Mouse (Mus musculus) thymus, adult 2 months (tissue): Measurements from ENCODE around the gene Myadm. TPM values are rescaled to one million over a fixed set of nuclear protein-coding genes. Genes with fewer than 3 reads are reported as not detected.
A peak's percentile ranks its signal among the peaks of the same experiment; 100 is the strongest.

ENCODE experiments used
- DNase-seq: peaks from one replicate; pipeline ENCODE4 v3.0.0; 2021
- H3K27ac ChIP-seq: fragments of 200-500 bp; 2 replicates; pipeline ENCODE4 v1.5.1; 2012; ENCODE audit warnings: low read length, control low read depth; ENCODE audit not compliant: control insufficient read depth, insufficient read depth
- H3K27me3 ChIP-seq: fragments of 200-500 bp; 2 replicates; pipeline ENCODE4 v1.6.1; 2012; ENCODE audit warnings: mild to moderate bottlenecking, low read length, moderate library complexity, mixed read lengths; ENCODE audit not compliant: control insufficient read depth, insufficient read depth
- H3K36me3 ChIP-seq: fragments of 200-500 bp; 2 replicates; pipeline ENCODE4 v1.6.1; 2012; ENCODE audit warnings: mild to moderate bottlenecking, low read length, moderate library complexity; ENCODE audit not compliant: control insufficient read depth, insufficient read depth
- H3K4me1 ChIP-seq: fragments of 200-500 bp; replicated peaks from 2 replicates; pipeline ENCODE4 v1.6.1; 2012; ENCODE audit warnings: low read length; ENCODE audit not compliant: control insufficient read depth, insufficient read depth
- H3K4me3 ChIP-seq: fragments of 200-500 bp; 2 replicates; pipeline ENCODE4 v1.5.1; 2012; ENCODE audit warnings: mild to moderate bottlenecking, low read length, control low read depth, moderate library complexity; ENCODE audit not compliant: control insufficient read depth, insufficient read depth
- CTCF ChIP-seq: fragments of 200-500 bp; IDR thresholded peaks from 2 replicates; pipeline ENCODE4 v1.5.1; 2012; ENCODE audit warnings: mild to moderate bottlenecking, control low read depth, low read length, moderate library complexity, borderline replicate concordance; ENCODE audit not compliant: control insufficient read depth, poor library complexity, insufficient read depth; ENCODE audit errors: extremely low read depth
- POLR2A ChIP-seq: fragments of 200-500 bp; IDR thresholded peaks from 2 replicates; pipeline ENCODE4 v1.6.1; 2012; ENCODE audit warnings: mild to moderate bottlenecking, low read length, control low read depth, moderate library complexity; ENCODE audit not compliant: control insufficient read depth, poor library complexity, insufficient read depth; ENCODE audit errors: extremely low read depth
- WGBS: fragments of 180-500 bp; shearing (Covaris S2); methylation state at CpG from one replicate; pipeline ENCODE4 v1.1.7; 2018; 5-methylcytosine and 5-hydroxymethylcytosine counted together
- polyA plus RNA-seq: library from polyadenylated mRNA; depleted of rRNA; stranded (reverse); fragments of >200 nt; gene quantifications from 2 replicates; pipeline ENCODE4 v1.2.3, GENCODE M21; 2012

The Myadm gene
- polyA plus RNA-seq, 1 experiment: 86.4 TPM

DNA sequence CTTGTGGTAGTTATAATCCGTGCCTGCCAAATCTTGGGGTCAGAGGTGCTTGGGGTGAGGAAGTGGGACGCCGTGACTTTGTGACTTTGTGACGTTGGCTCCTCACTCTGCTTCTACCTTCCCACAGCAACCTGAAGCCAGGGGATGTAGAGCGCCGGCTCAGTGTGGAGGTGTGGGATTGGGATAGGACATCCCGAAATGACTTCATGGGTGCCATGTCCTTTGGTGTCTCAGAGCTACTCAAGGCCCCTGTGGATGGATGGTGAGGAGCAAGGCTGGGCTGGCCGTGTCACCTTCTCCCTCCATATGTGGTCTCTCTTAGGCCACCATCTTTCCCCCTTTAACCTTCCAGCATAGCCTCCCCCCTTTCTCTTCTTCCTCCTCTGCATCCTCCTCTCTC lies 24.7 kb downstream of the Myadm start:
- Histone ChIP-seq H3K36me3 (no peaks in the 10 kb centered on the region), H3K4me1 (no peaks in the 10 kb centered on the region), H3K4me3 (no peak overlapping the region), H3K27me3 (no peaks in the 10 kb centered on the region), H3K27ac (no peak overlapping the region)
- 88% methylated on average over 8 of the region's 8 CpGs for WGBS
- DNase-seq: no peak
- no peak for TF ChIP-seq CTCF
- no peak for TF ChIP-seq POLR2A

DNA sequence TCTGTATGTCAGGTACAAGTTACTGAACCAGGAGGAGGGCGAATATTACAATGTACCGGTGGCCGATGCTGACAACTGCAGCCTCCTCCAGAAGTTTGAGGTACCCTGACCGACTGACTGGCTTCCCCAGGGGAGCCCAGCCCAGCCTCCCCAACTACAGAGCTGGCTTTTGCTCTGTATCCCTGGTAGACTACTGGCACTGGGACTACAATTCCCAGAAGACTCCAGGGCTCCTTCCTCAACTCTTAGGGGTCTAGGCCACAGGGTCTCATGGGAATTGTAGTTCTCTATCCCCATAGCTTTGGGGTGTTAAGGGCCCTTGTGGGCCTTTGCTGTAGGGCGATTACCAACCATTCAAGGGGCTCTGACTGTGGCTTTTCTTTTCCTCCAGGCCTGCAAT lies 25.2 kb downstream of the Myadm start:
- TF ChIP-seq CTCF (no peak), POLR2A (no peak)
- DNase-seq: no peak
- Histone ChIP-seq H3K4me1 (no peaks in the 10 kb centered on the region), H3K4me3 (no peak overlapping the region), H3K27me3 (no peaks in the 10 kb centered on the region), H3K36me3 (no peaks in the 10 kb centered on the region), H3K27ac (no peak overlapping the region)
- WGBS: 81% methylated on average over 5 of the region's 5 CpGs

DNA sequence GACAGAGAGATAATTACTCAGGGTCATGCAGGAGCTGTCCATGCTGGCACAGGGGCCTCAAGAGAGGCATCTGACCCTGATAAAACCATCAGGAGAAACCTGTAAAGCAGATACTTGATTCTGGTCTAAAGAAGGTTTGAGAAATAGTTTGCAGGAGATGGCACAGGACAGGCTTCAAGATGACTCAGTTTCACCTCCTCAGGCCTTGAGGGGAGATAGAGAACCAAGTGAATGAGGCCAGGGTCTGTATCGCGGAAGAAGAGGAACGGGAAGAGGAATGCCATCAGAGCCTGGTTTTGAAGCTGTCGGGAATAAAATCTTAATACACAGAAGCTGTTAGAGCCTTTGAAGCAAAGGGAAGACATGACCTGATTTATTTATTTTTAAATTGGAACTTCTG lies 28.8 kb downstream of the Myadm start:
- WGBS: 62% methylated on average over 4 of the region's 4 CpGs
- no peak for DNase-seq
- Histone ChIP-seq H3K4me1 (no peaks in the 10 kb centered on the region), H3K36me3 (no peaks in the 10 kb centered on the region), H3K27me3 (no peaks in the 10 kb centered on the region), H3K27ac (no peak overlapping the region), H3K4me3 (no peak overlapping the region)
- TF ChIP-seq CTCF (no peak), POLR2A (no peak)

DNA sequence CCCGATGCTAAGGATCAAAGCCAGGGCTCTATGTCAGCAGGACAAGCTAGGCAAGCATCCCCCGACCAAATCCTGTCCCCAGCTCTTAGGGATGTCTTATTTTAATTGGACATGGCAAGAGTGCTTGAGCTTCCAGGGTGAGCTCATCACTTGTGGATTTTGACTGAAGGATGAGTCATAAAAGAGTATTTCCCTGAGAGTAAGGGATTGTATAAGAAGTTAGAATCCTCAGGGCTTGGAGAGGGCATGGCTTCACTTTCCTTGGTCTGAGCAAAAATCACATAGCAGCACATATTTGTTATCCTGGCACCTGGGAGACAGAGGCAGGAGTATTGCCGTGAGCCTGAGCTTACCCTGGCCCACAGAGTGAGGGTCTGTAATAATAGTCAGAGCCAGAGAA lies 32.0 kb downstream of the Myadm start:
- Histone ChIP-seq H3K36me3 (no peaks in the 10 kb centered on the region), H3K4me1 (no peaks in the 10 kb centered on the region), H3K27ac (no peak overlapping the region), H3K4me3 (no peak overlapping the region), H3K27me3 (no peaks in the 10 kb centered on the region)
- DNase-seq: no peak
- 73% methylated on average over 3 of the region's 3 CpGs for WGBS
- TF ChIP-seq POLR2A: no peak
- no peak for TF ChIP-seq CTCF

DNA sequence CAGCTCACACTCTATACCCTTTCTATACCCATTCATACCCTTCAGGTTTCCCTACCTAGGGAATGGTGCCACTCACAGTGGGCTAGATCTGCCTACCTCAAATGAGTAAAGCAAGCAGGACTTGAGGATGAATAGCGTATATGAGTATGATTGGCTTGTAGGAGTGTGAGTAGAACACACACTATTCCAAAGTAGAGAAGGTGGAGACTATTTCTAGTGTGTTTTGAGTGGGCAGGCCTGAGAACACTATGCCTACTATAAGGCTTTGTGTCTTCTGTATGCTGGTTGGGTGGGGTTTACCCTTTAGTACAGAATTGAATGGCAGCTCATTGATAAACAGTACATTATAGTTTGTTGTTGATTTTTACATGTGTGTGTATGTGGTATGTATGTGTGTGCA lies 34.9 kb downstream of the Myadm start:
- DNase-seq: no peak
- no peaks in the 10 kb centered on the region for H3K36me3 ChIP-seq
- WGBS: 96% methylated on average over 1 of the region's 1 CpGs
- H3K27me3 ChIP-seq: no peaks in the 10 kb centered on the region
- no peak overlapping the region for H3K27ac ChIP-seq
- no peaks in the 10 kb centered on the region for H3K4me1 ChIP-seq
- H3K4me3 ChIP-seq: no peak overlapping the region
- no peak for TF ChIP-seq POLR2A
- no peak for TF ChIP-seq CTCF

DNA sequence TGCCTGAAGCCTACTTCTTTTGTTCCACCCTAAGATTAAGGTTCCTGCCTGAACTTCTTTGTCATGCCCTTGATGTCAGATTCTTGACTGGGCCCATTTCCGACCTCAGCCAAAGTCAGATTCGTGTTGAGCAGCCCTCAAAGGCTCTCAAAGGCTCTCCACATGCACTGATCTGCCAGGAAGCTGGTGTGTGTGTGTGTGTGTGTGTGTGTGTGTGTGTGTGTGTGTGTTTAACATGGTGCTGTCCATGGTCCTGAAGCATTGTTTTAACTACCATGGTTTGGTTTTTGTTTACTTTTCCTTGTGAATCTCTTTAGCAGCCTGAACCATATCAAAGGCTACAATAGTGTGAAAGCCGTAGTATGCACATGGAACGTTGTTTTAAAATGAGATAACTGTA lies 39.1 kb downstream of the Myadm start:
- no peak for TF ChIP-seq CTCF
- no peak for TF ChIP-seq POLR2A
- DNase-seq: no peak
- Histone ChIP-seq H3K27me3 (no peaks in the 10 kb centered on the region), H3K4me3 (no peak overlapping the region), H3K27ac (no peak overlapping the region), H3K36me3 (no peaks in the 10 kb centered on the region), H3K4me1 (no peaks in the 10 kb centered on the region)
- 77% methylated on average over 4 of the region's 4 CpGs for WGBS

DNA sequence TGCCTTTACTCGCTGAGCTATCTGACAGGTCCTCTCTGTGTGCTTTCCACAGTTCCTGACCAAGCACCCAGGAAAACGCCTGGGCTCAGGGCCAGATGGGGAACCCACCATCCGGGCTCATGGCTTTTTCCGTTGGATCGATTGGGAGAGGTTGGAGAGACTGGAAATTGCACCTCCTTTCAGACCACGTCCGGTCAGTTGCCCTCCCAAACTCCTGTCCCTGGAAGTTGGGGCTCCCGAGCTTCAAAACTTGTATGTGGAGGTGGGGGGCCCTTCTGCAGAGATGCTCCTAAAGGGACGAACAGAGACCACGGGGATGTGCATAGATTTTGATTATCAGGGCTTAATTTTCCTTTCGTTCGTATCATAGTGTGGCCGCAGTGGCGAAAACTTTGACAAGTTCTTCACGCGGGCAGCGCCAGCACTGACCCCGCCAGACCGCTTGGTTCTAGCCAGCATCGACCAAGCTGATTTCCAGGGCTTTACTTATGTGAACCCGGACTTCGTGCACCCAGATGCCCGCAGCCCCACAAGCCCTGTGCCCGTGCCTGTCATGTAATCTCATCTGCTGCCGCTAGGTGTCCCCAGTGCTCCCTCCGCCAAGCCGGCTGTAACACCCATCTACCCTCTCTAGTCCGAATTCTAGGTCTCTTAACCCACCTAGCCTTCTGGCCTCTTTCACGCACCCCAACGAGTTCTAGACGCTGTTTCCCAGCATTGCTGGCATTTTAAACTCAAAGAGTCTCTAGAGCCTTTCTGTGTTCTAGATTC lies 41.1 kb downstream of the Myadm start:
- Histone ChIP-seq H3K27me3 (no peaks in the 10 kb centered on the region), H3K4me3 (no peak overlapping the region), H3K4me1 (no peaks in the 10 kb centered on the region), H3K27ac (no peak overlapping the region), H3K36me3 (no peaks in the 10 kb centered on the region)
- 25% methylated on average over 31 of the region's 31 CpGs for WGBS
- DNase-seq: peak; percentile 76
- TF ChIP-seq POLR2A (no peak), CTCF (peak; percentile 88)
